Mouse (Mus musculus) liver, adult 2 months (tissue): ENCODE measurements around the gene Adh5. TPM values are rescaled to one million over a fixed set of nuclear protein-coding genes. Genes with fewer than 3 reads are reported as not detected.
A peak's percentile ranks its signal among the peaks of the same experiment; 100 is the strongest.

Experiments
- DNase-seq: peaks from one replicate; pipeline ENCODE4 v3.0.0-alpha.2; 2011; ENCODE audit warnings: low read depth, low spot score; ENCODE audit errors: extremely low read depth
- H3K27ac ChIP-seq: fragments of 200-500 bp; replicated peaks from 2 replicates; pipeline ENCODE4 v1.5.1; 2012; ENCODE audit warnings: low read depth, mild to moderate bottlenecking, control low read depth, inconsistent platforms, low read length; ENCODE audit not compliant: insufficient read depth
- H3K27me3 ChIP-seq: fragments of 200-500 bp; 2 replicates; pipeline ENCODE4 v1.6.1; 2012; ENCODE audit warnings: mild to moderate bottlenecking, moderate library complexity, low read length, inconsistent platforms; ENCODE audit not compliant: control insufficient read depth, insufficient read depth
- H3K36me3 ChIP-seq: fragments of 200-500 bp; 2 replicates; pipeline ENCODE4 v1.6.1; 2012; ENCODE audit warnings: low read length, inconsistent platforms; ENCODE audit not compliant: control insufficient read depth, insufficient read depth
- H3K4me1 ChIP-seq: fragments of 200-500 bp; 2 replicates; pipeline ENCODE4 v1.6.1; 2011; ENCODE audit warnings: low read length; ENCODE audit not compliant: control insufficient read depth, insufficient read depth
- H3K4me3 ChIP-seq: fragments of 200-500 bp; 2 replicates; pipeline ENCODE4 v1.5.1; 2011; ENCODE audit warnings: low read depth, mild to moderate bottlenecking, control low read depth, low read length, moderate library complexity; ENCODE audit not compliant: insufficient read depth
- H3K79me2 ChIP-seq: fragments of 200-500 bp; 2 replicates; pipeline ENCODE4 v1.6.1; 2012; ENCODE audit warnings: inconsistent platforms, mild to moderate bottlenecking, low read length, moderate library complexity; ENCODE audit not compliant: control insufficient read depth, insufficient read depth
- H3K9ac ChIP-seq: fragments of 200-500 bp; 2 replicates; pipeline ENCODE4 v1.6.1; 2012; ENCODE audit warnings: low read depth, mild to moderate bottlenecking, control low read depth, inconsistent platforms, low read length
- CTCF ChIP-seq: fragments of 200-500 bp; IDR thresholded peaks from 2 replicates; pipeline ENCODE4 v1.5.1; 2011; ENCODE audit warnings: low read depth, low read length, control low read depth
- POLR2A ChIP-seq: fragments of 200-500 bp; IDR thresholded peaks from 2 replicates; pipeline ENCODE4 v1.6.1; 2011; ENCODE audit warnings: low read length, control low read depth; ENCODE audit not compliant: insufficient read depth; ENCODE audit errors: extremely low read depth
- WGBS: fragments of 180-500 bp; shearing (Covaris S2); methylation state at CpG from one replicate; pipeline ENCODE4 v1.1.7; 2018; 5-methylcytosine and 5-hydroxymethylcytosine counted together
- polyA plus RNA-seq: library from polyadenylated mRNA; depleted of rRNA; stranded (reverse); fragments of >200 nt; gene quantifications from 2 replicates; pipeline ENCODE4 v1.2.3, GENCODE M21; 2012
- total RNA-seq: library from RNA; depleted of rRNA; stranded (reverse); fragments of >200 nt; gene quantifications from 2 replicates; pipeline ENCODE4 v1.2.3, GENCODE M21; 2014

Adh5 gene
- total and polyA plus RNA-seq, 2 experiments = 144 to 567 TPM

- under 1% methylated on average over 65 of the region's 65 CpGs for WGBS
- H3K27me3 ChIP-seq = no peaks in the 10 kb centered on the region
- peak within 1 kb of the TSS; percentile 50 for H3K27ac ChIP-seq
- peak within 1 kb of the TSS; percentile 86 for H3K4me3 ChIP-seq
- TF ChIP-seq CTCF (no peak), POLR2A (peak; percentile 74)
- H3K4me1 ChIP-seq = peaks cover 4% of the 10 kb centered on the region; the same call in 1 of the 2 replicates
- DNase-seq = peak; percentile 76
- peaks cover 4% of the 10 kb centered on the region; the same call in 1 of the 2 replicates for H3K36me3 ChIP-seq
- peaks cover 18% of the 10 kb centered on the region for H3K79me2 ChIP-seq
- peak within 1 kb of the TSS; percentile 96 for H3K9ac ChIP-seq
Observed at GRCm38 (mm10) chr3:138489327-138490033, 46.6 kb downstream of the Adh5 start, which contains the start of gene Metap1. TSS of gene Metap1 (minus strand) at chr3:138489515.

DNA sequence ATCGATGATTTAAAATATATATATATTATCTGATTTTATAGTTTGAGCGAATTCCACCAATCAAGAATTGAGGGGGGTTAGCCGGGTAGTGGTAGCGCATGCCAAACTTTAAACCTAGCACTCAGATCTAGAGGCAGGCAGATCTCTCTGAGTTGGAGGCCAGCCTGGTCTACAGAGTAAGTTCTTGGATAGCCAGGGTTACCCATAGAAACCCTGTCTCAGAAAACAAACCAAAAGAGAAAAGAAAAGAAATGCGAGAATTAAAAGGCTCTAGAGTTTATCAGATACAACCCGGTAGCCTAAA, 47.1 kb downstream of the Adh5 start:
- no peak overlapping the region for H3K27ac ChIP-seq
- peaks cover 4% of the 10 kb centered on the region; the same call in 1 of the 2 replicates for H3K4me1 ChIP-seq
- no peaks in the 10 kb centered on the region for H3K27me3 ChIP-seq
- no peak for DNase-seq
- H3K79me2 ChIP-seq = peaks cover 13% of the 10 kb centered on the region; the same call in 1 of the 2 replicates
- H3K36me3 ChIP-seq = no peaks in the 10 kb centered on the region
- TF ChIP-seq POLR2A (no peak), CTCF (no peak)
- WGBS = 12% methylated on average over 6 of the region's 6 CpGs
- H3K9ac ChIP-seq = peak overlapping the region; percentile 49; the same call in 1 of the 2 replicates
- peak overlapping the region; percentile 14; the same call in 1 of the 2 replicates for H3K4me3 ChIP-seq

DNA sequence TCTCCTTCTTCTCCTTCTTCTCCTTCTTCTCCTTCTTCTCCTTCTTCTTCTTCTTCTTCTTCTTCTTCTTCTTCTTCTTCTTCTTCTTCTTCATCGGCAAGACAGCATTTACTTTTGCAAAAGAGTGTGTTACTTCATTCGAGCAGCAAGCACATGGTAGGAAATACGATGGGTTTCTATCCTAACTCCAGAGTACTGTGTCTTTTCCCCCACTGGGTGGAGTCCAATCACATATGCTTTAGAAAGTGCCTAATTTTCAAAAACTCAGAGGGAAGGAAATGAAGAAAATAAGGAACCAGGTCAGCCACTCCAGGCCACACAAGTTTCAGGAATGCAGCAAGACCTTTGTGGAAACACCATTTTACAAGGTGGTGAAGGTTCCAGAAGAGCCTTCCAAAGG, 50.8 kb downstream of the Adh5 start:
- no peak overlapping the region for H3K9ac ChIP-seq
- H3K27me3 ChIP-seq = no peaks in the 10 kb centered on the region
- peaks cover 5% of the 10 kb centered on the region; the same call in 1 of the 2 replicates for H3K79me2 ChIP-seq
- TF ChIP-seq POLR2A (no peak), CTCF (no peak)
- no peak overlapping the region for H3K27ac ChIP-seq
- peaks cover 2% of the 10 kb centered on the region; the same call in 1 of the 2 replicates for H3K4me1 ChIP-seq
- no peaks in the 10 kb centered on the region for H3K36me3 ChIP-seq
- DNase-seq = no peak
- WGBS = 76% methylated on average over 3 of the region's 3 CpGs
- H3K4me3 ChIP-seq = no peak overlapping the region

DNA sequence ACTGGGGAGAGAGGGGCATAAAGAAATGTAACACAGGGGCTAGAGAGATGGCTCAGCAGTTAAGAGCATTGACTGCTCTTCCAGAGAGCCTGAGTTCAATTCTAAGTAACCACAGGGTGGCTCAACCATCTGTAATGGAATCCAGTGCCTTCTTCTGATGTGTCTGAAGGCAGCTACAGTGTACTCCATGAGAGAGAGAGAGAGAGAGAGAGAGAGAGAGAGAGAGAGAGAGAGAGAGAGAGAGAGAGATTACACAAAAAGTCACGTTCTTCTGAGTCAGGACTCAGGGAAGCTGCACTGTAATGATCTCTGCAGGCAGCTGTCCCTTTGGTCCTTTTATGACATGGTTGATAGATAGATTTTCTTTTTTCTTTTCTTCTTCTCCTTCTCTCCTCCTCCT, 51.7 kb downstream of the Adh5 start:
- WGBS = 71% methylated on average over 1 of the region's 1 CpGs
- H3K9ac ChIP-seq = no peak overlapping the region
- no peaks in the 10 kb centered on the region for H3K36me3 ChIP-seq
- no peak for TF ChIP-seq CTCF
- TF ChIP-seq POLR2A = no peak
- DNase-seq = no peak
- no peaks in the 10 kb centered on the region for H3K79me2 ChIP-seq
- H3K27ac ChIP-seq = no peak overlapping the region
- H3K4me1 ChIP-seq = peaks cover 2% of the 10 kb centered on the region; the same call in 1 of the 2 replicates
- no peaks in the 10 kb centered on the region for H3K27me3 ChIP-seq
- no peak overlapping the region for H3K4me3 ChIP-seq

- no peak for TF ChIP-seq CTCF
- no peak for TF ChIP-seq POLR2A
- no peaks in the 10 kb centered on the region for H3K27me3 ChIP-seq
- 59% methylated on average over 11 of the region's 11 CpGs for WGBS
- H3K79me2 ChIP-seq = no peaks in the 10 kb centered on the region
- H3K4me1 ChIP-seq = no peaks in the 10 kb centered on the region
- no peak overlapping the region for H3K9ac ChIP-seq
- H3K27ac ChIP-seq = no peak overlapping the region
- H3K4me3 ChIP-seq = no peak overlapping the region
- no peak for DNase-seq
- no peaks in the 10 kb centered on the region for H3K36me3 ChIP-seq
Observed at GRCm38 (mm10) chr3:138495166-138496145, 52.6 kb downstream of the Adh5 start.
